Mouse (Mus musculus): ENCODE data around the gene Lrch1.
A peak's percentile ranks its signal among the peaks of the same experiment; 100 is the strongest.

Gene Lrch1

GRCm38 (mm10) chr14:74893085-74893648 lies 54.5 kb downstream of the Lrch1 start:
- DNase-seq (ENCODE audit: low spot score): no peak

- no peak for DNase-seq (ENCODE audit: low spot score)
Observed at GRCm38 (mm10) chr14:74889304-74889703, 58.4 kb downstream of the Lrch1 start.

GRCm38 (mm10) chr14:74888103-74888502 lies 59.6 kb downstream of the Lrch1 start:
- DNase-seq (ENCODE audit: low spot score): no peak

- no peak for DNase-seq (ENCODE audit: low spot score)
Observed at GRCm38 (mm10) chr14:74886453-74886852, 61.2 kb downstream of the Lrch1 start.

GRCm38 (mm10) chr14:74884920-74885319 lies 62.8 kb downstream of the Lrch1 start:
- no peak for DNase-seq (ENCODE audit: low spot score)

- DNase-seq (ENCODE audit: low spot score): peak; percentile 51
Observed at GRCm38 (mm10) chr14:74884024-74884680, 63.5 kb downstream of the Lrch1 start.

GRCm38 (mm10) chr14:74883204-74883603 lies 64.5 kb downstream of the Lrch1 start:
- DNase-seq (ENCODE audit: low spot score): no peak

GRCm38 (mm10) chr14:74882754-74883153 lies 64.9 kb downstream of the Lrch1 start:
- peak; percentile 50 for DNase-seq (ENCODE audit: low spot score)

- no peak for DNase-seq (ENCODE audit: low spot score)
Observed at GRCm38 (mm10) chr14:74880868-74881267, 66.8 kb downstream of the Lrch1 start.

- no peak for DNase-seq (ENCODE audit: low spot score)
Observed at GRCm38 (mm10) chr14:74879480-74879879, 68.2 kb downstream of the Lrch1 start.

- no peak for DNase-seq (ENCODE audit: low spot score)
Observed at GRCm38 (mm10) chr14:74877287-74877686, 70.4 kb downstream of the Lrch1 start.

GRCm38 (mm10) chr14:74871220-74871619 lies 76.5 kb downstream of the Lrch1 start:
- no peak for DNase-seq (ENCODE audit: low spot score)

- no peak for DNase-seq (ENCODE audit: low spot score)
Observed at GRCm38 (mm10) chr14:74868902-74869230, 78.8 kb downstream of the Lrch1 start.

- DNase-seq (ENCODE audit: low spot score): no peak
Observed at GRCm38 (mm10) chr14:74868188-74868901, 79.3 kb downstream of the Lrch1 start.

GRCm38 (mm10) chr14:74867076-74868042 lies 80.3 kb downstream of the Lrch1 start:
- no peak for DNase-seq (ENCODE audit: low spot score)

GRCm38 (mm10) chr14:74865738-74866137 lies 81.9 kb downstream of the Lrch1 start:
- DNase-seq (ENCODE audit: low spot score): no peak

GRCm38 (mm10) chr14:74864805-74865483 lies 82.7 kb downstream of the Lrch1 start:
- DNase-seq (ENCODE audit: low spot score): no peak

- no peak for DNase-seq (ENCODE audit: low spot score)
Observed at GRCm38 (mm10) chr14:74861456-74861855, 86.2 kb downstream of the Lrch1 start.

GRCm38 (mm10) chr14:74859154-74859553 lies 88.5 kb downstream of the Lrch1 start:
- DNase-seq (ENCODE audit: low spot score): no peak

GRCm38 (mm10) chr14:74855429-74855828 lies 92.2 kb downstream of the Lrch1 start:
- no peak for DNase-seq (ENCODE audit: low spot score)

GRCm38 (mm10) chr14:74853759-74854100 lies 93.9 kb downstream of the Lrch1 start:
- DNase-seq (ENCODE audit: low spot score): no peak

All from embryo, embryonic 10.5 days (tissue).